Mouse (Mus musculus) cerebellum, adult 2 months (tissue): ENCODE data around the gene 4930512M02Rik. TPM values are rescaled to one million over a fixed set of nuclear protein-coding genes. Genes with fewer than 3 reads are reported as not detected.

Source experiments
- DNase-seq, 2 experiments: peaks; one replicate each; pipeline ENCODE4 v3.0.0; 2021
- H3K27ac ChIP-seq: fragments of 200-500 bp; 2 replicates; pipeline ENCODE4 v1.5.1; 2012; ENCODE audit warnings: low read length, control low read depth, inconsistent platforms; ENCODE audit not compliant: insufficient read depth
- H3K27me3 ChIP-seq: fragments of 200-500 bp; 2 replicates; pipeline ENCODE4 v1.6.1; 2012; ENCODE audit warnings: inconsistent platforms, mild to moderate bottlenecking, low read length, moderate library complexity; ENCODE audit not compliant: control insufficient read depth, insufficient read depth
- H3K4me1 ChIP-seq: fragments of 200-500 bp; 2 replicates; pipeline ENCODE4 v1.6.1; 2011; ENCODE audit warnings: low read length; ENCODE audit not compliant: control insufficient read depth, insufficient read depth
- H3K4me3 ChIP-seq: fragments of 200-500 bp; replicated peaks from 2 replicates; pipeline ENCODE3; 2011; ENCODE audit warnings: mild to moderate bottlenecking, low read depth, low read length, control low read depth; ENCODE audit not compliant: insufficient read depth
- CTCF ChIP-seq: fragments of 200-500 bp; IDR thresholded peaks from 2 replicates; pipeline ENCODE4 v1.5.1; 2011; ENCODE audit warnings: low read depth, mild to moderate bottlenecking, control low read depth, low read length, moderate library complexity, borderline replicate concordance; ENCODE audit not compliant: insufficient read depth
- POLR2A ChIP-seq: fragments of 200-500 bp; IDR thresholded peaks from 2 replicates; pipeline ENCODE4 v1.6.1; 2011; ENCODE audit warnings: low read length, control low read depth, borderline replicate concordance; ENCODE audit not compliant: insufficient read depth
- WGBS: fragments of 180-500 bp; shearing (Covaris S2); methylation state at CpG from one replicate; pipeline ENCODE4 v1.1.7; 2018; 5-methylcytosine and 5-hydroxymethylcytosine counted together
- polyA plus RNA-seq: library from polyadenylated mRNA; depleted of rRNA; stranded (reverse); fragments of >200 nt; gene quantifications from 2 replicates; pipeline ENCODE4 v1.2.3, GENCODE M21; 2012

Gene 4930512M02Rik
- polyA plus RNA-seq, 1 experiment, result not detected

DNA sequence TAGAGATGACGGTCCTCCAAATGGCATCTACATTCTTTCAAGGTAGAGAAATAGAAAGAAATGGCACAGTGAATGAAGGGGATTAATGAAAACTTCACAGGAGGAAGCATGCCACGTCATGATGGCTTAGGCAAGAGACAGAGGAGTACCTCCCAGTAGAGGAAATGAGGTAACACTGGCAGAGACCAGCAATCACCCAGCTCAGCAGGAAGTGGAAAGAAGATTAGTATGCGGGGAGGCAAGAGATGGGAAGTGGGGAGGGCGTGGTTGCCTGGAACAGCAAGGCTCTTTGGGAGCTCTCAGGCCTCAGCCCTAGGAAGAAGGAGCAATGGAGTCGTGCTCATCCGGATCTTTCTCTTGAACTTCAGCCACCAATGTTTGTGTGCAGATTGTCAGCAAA is 53.9 kb downstream of the 4930512M02Rik start:
- no peak overlapping the region for H3K4me3 ChIP-seq
- no peak overlapping the region for H3K27ac ChIP-seq
- no peaks in the 10 kb centered on the region for H3K4me1 ChIP-seq
- no peak for TF ChIP-seq CTCF
- no peak for TF ChIP-seq POLR2A
- H3K27me3 ChIP-seq, result no peaks in the 10 kb centered on the region
- no peak for DNase-seq
- WGBS, result 63% methylated on average over 6 of the region's 6 CpGs

DNA sequence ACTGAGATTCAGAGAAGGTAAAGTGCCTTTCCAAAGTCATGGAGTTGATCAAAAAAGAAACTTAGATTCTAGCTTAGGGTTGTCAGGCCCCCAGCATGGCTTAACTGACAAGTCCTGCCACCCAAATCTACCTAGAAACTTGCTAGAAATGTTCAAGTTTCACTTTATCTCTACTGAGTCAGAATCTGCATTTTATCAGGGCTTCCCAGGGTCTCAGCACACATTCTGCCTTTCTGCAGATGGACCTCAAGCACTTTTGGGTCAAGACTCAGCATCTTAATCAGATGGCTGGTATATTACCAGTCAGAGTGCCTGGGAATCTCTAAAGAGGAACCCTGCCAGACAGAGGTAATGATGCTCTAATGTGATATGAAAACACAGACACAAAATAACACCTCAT is 56.9 kb downstream of the 4930512M02Rik start:
- Histone ChIP-seq H3K27me3 (no peaks in the 10 kb centered on the region), H3K4me3 (no peak overlapping the region), H3K4me1 (no peaks in the 10 kb centered on the region), H3K27ac (no peak overlapping the region)
- DNase-seq, result no peak
- TF ChIP-seq POLR2A (no peak), CTCF (no peak)

GRCm38 (mm10) chr11:11569466-11570132 is 58.0 kb downstream of the 4930512M02Rik start:
- no peak for DNase-seq
- 77% methylated on average over 4 of the region's 4 CpGs for WGBS
- no peak for TF ChIP-seq POLR2A
- no peak for TF ChIP-seq CTCF
- no peak overlapping the region for H3K4me3 ChIP-seq
- H3K4me1 ChIP-seq, result no peaks in the 10 kb centered on the region
- no peak overlapping the region for H3K27ac ChIP-seq
- H3K27me3 ChIP-seq, result no peaks in the 10 kb centered on the region

DNA sequence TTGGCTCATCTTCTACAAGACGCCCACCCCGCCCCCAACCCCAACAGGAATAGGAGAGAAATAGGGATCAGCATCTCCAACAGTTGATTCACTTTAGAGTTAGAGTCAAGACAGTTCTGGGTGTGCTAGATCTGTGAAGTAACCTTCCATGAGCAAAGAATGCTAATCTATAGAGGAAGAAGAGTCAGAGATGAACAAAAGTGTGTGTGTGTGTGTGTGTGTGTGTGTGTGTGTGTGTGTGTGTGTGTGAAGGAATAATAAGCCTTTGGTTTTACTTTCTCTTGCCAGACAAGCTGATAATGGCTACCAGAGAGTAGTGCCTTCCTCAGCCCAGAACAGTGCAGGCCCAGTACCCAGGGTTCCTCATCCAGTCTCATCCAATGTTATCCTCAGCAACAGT is 59.6 kb downstream of the 4930512M02Rik start:
- Histone ChIP-seq H3K27ac (no peak overlapping the region), H3K4me1 (no peaks in the 10 kb centered on the region), H3K27me3 (no peaks in the 10 kb centered on the region), H3K4me3 (no peak overlapping the region)
- TF ChIP-seq POLR2A (no peak), CTCF (no peak)
- no peak for DNase-seq
- WGBS, result 90% methylated on average over 2 of the region's 2 CpGs

- no peak overlapping the region for H3K27ac ChIP-seq
- no peak overlapping the region for H3K4me3 ChIP-seq
- H3K4me1 ChIP-seq, result no peaks in the 10 kb centered on the region
- TF ChIP-seq POLR2A (no peak), CTCF (no peak)
- no peak for DNase-seq
- no peaks in the 10 kb centered on the region for H3K27me3 ChIP-seq
- 67% methylated on average over 6 of the region's 6 CpGs for WGBS
Measured at GRCm38 (mm10) chr11:11565146-11565820, 62.4 kb downstream of the 4930512M02Rik start.

DNA sequence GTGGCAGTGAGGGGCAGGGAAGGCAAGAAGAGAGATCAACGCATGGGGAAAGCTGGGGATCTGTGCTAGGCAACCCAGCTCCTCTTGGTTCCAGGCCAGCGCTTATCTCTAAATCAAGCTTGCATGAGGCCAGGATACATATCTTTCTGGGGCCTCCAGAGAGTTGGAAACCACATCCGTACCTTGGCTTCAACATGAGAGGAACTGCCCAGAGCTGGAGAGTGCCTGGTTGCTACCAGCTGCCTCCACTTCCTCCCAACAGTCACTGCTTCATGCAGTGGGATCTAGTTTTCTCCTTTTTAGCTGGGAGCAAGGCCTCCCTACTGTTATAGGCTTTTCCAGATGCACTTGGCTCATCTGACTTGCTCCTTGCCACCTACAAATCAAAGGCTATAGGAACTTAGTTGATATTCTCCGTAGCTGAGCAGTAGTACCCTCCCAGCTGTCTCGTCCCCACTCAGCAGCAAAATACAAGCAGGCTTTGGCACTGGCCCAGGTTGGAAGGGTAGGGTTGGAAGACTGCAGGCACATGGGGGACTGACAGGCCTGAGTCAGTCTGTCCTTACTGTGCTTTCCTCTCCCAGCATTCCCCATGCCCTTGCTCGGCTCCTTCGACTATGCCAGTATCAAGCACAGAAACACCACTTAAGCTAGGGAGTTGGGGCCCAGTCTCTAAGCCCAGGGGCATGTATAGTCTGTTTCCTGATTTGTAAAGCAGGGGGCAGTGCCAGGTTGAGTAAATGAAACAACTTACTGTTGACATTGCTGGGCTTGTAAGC is 63.2 kb downstream of the 4930512M02Rik start:
- Histone ChIP-seq H3K4me1 (no peaks in the 10 kb centered on the region), H3K4me3 (no peak overlapping the region), H3K27ac (no peak overlapping the region), H3K27me3 (no peaks in the 10 kb centered on the region)
- WGBS, result 28% methylated on average over 7 of the region's 7 CpGs
- TF ChIP-seq CTCF (no peak), POLR2A (no peak)
- no peak for DNase-seq

- 88% methylated on average over 6 of the region's 6 CpGs for WGBS
- H3K4me1 ChIP-seq, result no peaks in the 10 kb centered on the region
- H3K27me3 ChIP-seq, result no peaks in the 10 kb centered on the region
- H3K4me3 ChIP-seq, result no peak overlapping the region
- DNase-seq, result no peak
- TF ChIP-seq CTCF (no peak), POLR2A (no peak)
- no peak overlapping the region for H3K27ac ChIP-seq
Measured at GRCm38 (mm10) chr11:11561118-11561517, 66.5 kb downstream of the 4930512M02Rik start.
